Mouse (Mus musculus) embryo, embryonic 9.5 days (tissue): Measurements from ENCODE around the gene Rprd1b.

Experiments
- DNase-seq: peaks from one replicate; pipeline ENCODE4 v3.0.0-alpha.2; 2017; ENCODE audit errors: extremely low spot score

Rprd1b gene

GRCm38 (mm10) chr2:158121645-158122326 is 93.5 kb downstream of the Rprd1b start:
- no peak for DNase-seq

DNA sequence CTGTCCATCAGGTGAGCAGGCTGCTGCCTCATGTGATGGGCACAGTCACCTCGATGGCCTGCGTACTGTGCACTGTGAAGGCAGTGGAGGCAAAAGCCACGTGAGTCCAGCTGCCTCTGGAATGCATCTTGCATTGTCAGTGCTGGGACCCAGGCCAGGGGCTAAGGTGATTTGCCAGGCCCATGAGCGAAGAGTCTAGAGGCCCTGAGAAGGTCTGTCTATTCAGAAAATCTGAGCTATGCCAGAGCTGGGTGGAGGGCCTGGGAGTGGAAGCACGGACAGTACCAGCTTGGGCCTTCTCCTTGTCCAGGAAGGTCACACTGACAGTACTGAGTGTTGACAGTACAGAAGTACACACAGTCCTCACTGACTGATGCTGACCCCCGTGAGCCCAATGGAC is 94.5 kb downstream of the Rprd1b start:
- DNase-seq: no peak

- no peak for DNase-seq
Measured at GRCm38 (mm10) chr2:158127245-158127644, 98.9 kb downstream of the Rprd1b start.

- no peak for DNase-seq
Measured at GRCm38 (mm10) chr2:158127872-158128271, 99.6 kb downstream of the Rprd1b start.

DNA sequence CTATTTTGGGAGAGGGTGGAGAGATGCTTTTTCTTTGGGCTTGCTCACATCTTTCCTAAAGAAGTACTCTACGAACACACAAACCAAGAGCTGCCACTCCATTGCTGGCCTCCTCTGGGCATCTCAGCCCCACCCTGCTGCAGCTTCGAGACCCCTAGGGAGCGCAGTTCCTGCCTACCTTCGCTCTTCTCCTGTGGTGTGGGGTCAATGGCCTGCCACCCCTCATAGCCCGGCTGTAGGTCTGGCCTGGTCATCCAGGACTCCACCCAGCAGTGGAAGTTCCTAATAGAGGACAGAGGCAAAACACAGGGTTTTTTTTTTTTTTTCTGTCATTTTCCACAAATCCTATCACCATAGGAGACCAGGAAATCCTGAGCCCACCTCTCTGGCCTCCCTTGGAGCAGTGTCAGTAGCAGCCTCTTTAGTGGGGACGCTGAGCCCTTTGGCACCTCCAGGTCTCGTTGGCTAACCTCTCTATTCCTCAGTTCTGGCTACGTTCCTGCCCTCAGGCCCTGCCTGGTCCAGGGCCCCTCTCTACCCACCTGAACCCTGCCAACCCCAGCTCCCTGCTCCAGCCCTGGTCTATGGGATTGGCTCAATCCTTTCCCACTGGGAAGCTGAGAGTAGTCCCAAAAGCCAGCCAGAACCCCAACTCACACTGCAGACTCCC is 100.3 kb downstream of the Rprd1b start:
- no peak for DNase-seq

DNA sequence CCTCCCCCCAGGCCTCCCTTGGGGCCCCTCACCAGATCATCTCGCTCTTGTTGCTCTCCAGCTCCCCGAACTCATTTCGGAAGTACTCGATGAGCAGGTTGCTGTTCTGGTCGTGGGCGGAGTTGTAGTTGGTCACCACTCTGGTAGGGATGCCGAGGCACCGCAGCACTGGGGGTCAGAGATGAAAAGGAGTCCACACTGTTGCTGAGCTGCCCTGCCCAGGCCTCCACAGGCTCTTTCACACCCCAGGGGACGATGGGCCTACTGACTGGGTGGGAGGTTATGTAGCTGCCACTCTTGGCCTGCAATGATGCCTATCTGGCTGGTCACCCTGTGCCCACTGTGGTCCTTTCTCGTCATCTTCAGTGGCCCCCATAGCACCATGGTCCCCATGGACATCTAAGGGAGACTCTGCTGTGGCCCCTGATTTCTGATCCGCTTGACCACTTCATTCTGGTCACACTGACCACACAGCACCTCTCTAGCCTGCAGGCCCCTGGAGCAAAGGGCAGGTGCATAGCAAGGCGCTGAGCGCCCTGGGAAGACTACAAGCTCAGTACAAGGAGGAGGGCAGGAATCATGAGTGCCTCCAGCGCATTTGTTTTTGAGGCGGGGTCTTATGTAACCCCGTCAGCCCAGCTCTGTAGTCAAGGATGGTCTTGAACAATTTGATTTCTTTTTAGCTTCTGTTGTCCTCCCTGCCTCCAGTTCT is 101.2 kb downstream of the Rprd1b start:
- DNase-seq: no peak

- peak; percentile 61 for DNase-seq
Measured at GRCm38 (mm10) chr2:158130391-158130986, 102.2 kb downstream of the Rprd1b start.

DNA sequence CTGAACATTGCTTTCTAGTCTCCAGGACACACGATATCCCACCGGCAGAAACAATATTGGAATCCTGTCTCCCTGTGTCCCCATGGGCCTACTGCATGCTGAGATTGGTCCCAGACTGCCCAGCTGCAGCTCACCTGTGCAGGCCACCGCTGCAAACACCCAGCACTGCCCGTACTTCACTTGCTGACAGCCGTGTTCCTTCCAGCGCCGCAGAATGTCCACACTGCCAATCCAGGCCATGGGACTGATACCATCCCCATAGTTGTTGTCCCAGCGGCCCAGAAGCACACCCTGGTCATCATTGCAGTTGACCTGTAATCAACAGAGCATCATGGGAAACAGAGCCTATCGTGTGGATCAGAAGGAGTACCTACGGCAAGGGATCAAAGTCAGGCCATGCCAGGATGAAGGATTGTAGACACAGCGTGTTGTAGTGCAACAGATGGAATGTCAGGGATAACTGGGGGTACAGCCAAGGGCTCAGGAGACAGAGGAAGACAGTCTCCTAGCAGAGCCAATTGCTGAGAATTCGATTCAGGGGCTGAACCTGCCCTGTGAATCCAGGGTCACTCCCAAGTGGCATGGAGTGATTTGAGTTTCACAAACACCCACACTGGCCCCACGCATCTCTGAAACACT is 103.0 kb downstream of the Rprd1b start:
- no peak for DNase-seq

DNA sequence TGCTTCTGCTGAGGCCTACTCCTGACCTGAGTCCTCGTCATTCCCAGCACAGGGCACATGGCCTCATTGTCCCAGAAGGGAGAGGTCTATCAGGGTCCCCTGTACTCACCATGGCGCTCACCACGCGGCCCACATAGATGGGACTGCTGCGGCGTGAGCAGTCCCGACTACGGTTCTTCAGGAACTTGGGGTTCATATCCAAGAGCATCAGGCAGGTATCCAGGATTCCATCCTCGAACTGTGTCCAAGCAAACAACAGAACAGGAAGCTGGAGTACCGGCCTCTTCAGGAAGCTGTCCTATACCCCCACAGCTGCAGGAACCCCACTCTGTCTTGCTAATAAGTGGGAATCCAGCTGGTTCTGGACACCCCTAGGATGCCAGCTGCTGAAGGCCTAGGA is 104.0 kb downstream of the Rprd1b start:
- no peak for DNase-seq

GRCm38 (mm10) chr2:158133050-158133449 is 104.8 kb downstream of the Rprd1b start:
- DNase-seq: no peak

GRCm38 (mm10) chr2:158136205-158136604 is 107.9 kb downstream of the Rprd1b start:
- DNase-seq: no peak

DNA sequence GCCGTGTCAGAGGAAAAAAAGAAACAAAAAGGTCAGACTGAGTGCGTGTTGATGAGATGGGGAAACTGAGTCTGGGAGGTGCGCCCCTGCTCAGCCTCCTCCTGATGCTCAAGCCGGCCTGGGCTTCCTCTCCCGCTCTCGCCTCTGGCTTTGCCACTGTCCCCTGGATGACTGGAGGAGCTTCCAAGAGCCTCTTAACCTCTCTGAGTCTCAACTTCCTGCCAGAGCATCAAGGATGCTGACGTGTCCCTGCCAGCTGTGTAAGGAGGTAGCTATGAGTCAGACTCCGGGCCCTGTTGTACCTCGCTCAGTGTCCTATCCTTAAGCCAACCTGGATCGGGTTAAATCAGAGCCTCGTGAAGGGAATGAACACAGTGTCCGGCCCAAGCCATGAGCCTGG is 109.5 kb downstream of the Rprd1b start:
- DNase-seq: no peak

- no peak for DNase-seq
Measured at GRCm38 (mm10) chr2:158138778-158139177, 110.5 kb downstream of the Rprd1b start.

DNA sequence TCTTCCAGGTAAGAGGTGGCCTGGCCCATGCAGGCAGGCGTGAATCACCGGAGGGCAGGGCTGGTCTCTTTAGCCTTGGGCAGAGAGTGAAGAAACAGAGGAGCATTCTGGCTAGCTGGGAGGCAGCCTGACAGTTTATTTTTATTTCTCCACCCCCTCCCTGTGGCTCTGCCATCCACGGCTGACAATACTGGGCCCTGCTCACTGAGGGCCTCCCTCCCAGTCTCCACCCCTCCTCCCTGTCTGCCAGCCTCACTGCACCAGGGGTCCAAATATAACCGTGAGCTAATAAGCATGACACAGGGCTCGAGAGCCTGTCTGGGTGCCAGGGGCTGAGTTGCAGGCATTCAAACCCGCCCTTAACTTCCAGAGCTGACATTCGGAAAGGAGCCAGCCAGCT is 111.3 kb downstream of the Rprd1b start:
- DNase-seq: no peak

GRCm38 (mm10) chr2:158140664-158141063 is 112.4 kb downstream of the Rprd1b start:
- no peak for DNase-seq

GRCm38 (mm10) chr2:158141271-158141670 is 113.0 kb downstream of the Rprd1b start:
- DNase-seq: no peak

GRCm38 (mm10) chr2:158141690-158142440 is 113.6 kb downstream of the Rprd1b start:
- DNase-seq: no peak

DNA sequence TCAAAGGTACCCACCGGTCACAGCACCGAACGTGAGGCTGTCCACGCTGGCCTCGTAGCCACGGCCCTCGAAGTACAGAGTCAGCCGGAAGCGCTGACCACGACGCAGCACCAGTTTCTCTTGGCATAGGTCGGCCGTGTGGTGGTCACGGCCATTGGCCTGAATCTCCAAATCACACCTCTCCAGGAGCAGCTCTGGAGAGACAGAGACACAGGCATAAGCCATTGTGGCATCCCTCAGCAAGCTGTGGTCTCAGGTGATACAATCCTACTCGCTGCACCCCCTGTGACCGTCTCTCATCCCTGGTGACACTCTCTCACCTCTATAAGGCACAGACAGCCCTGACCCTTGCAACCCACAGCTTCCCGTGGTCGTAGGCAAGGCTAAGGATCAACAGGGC is 114.7 kb downstream of the Rprd1b start:
- DNase-seq: no peak

- no peak for DNase-seq
Measured at GRCm38 (mm10) chr2:158143816-158144215, 115.5 kb downstream of the Rprd1b start.

DNA sequence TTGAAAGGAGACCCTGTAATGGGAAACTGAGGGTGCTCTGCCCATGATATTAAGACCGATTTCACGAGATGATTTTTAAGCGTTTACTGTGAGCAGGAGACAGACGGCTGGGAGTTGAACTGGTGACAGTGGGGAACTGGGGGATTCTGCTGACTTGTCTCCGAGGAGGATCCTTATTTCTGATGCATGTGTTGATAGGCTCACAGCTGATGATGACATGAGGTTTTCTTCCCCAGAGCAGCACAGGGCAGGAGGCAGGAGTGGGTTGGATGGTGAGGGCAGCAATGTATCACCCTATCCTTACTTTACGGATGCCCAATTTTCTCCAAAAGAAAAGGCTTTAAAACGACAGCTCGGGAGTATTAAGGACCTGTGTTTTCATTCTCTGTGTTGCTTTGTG is 116.0 kb downstream of the Rprd1b start:
- DNase-seq: no peak
